Mouse (Mus musculus) myocyte (in vitro differentiated cells): ENCODE results near the gene Pde4d.

ENCODE experiments used
- E2F4 ChIP-seq: IDR thresholded peaks from one replicate; pipeline ENCODE4 v1.6.1; 2011; ENCODE audit warnings: mild to moderate bottlenecking, control low read depth, moderate library complexity; ENCODE audit not compliant: insufficient read depth
- MAX ChIP-seq: IDR thresholded peaks from one replicate; pipeline ENCODE4 v1.6.1; 2011; ENCODE audit warnings: low read depth, mild to moderate bottlenecking, control low read depth
- POLR2A ChIP-seq: IDR thresholded peaks from one replicate; pipeline ENCODE4 v1.6.1; 2011; ENCODE audit warnings: low read depth, mild to moderate bottlenecking, control low read depth, moderate library complexity; ENCODE audit not compliant: insufficient read length
- POLR2AphosphoS2 ChIP-seq: IDR thresholded peaks from one replicate; pipeline ENCODE4 v1.6.1; 2011; ENCODE audit warnings: low read depth, control low read depth; ENCODE audit not compliant: insufficient read length
- TCF12 ChIP-seq: IDR thresholded peaks from one replicate; pipeline ENCODE4 v1.6.1; 2011; ENCODE audit warnings: mild to moderate bottlenecking, control low read depth; ENCODE audit not compliant: poor library complexity, insufficient read depth, severe bottlenecking
- TCF3 ChIP-seq: IDR thresholded peaks from one replicate; pipeline ENCODE4 v1.6.1; 2011; ENCODE audit warnings: low read depth, control low read depth; ENCODE audit not compliant: insufficient read length
- USF1 ChIP-seq: IDR thresholded peaks from one replicate; pipeline ENCODE4 v1.6.1; 2011; ENCODE audit warnings: low read depth, mild to moderate bottlenecking, control low read depth, moderate library complexity

DNA sequence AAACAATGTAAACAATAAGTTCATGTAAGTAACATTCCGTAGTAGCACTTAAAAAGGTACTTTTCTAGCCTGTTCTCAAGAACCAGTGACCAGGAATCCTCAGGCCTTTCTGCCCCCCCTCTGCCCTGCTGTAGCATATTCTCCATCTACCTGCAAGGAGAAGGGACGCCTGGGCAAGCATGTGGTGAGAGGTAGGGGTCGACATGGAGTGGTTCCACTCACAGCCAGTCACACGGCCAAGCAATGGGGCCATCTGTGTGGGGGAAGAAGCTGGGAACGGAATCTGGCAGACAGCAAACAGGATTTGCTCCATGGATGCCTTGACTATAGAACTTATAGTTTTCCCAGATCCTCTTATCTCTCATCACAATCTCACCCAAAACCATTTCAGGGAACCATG lies 1277.6 kb downstream of the Pde4d start:
- TF ChIP-seq POLR2AphosphoS2 (no peak), E2F4 (no peak), POLR2A (no peak), TCF3 (no peak), USF1 (no peak), MAX (no peak), TCF12 (no peak)
